Mouse (Mus musculus): ENCODE measurements at regions not wholly inside any gene's neighbourhood (a gene's known extent, or its start where the extent isn't known, plus 50 kb on each side); places are given as distances from the start of the nearest gene placed in this dataset.

- TF ChIP-seq POLR2A (IDR thresholded peaks at IDR 0.05; ENCODE audit: extremely low read depth, insufficient read depth, low read length) = no peak
- no peak for TF ChIP-seq CTCF (IDR thresholded peaks at IDR 0.05; ENCODE audit: low read depth, low read length)
Observed at GRCm38 (mm10) chr9:47063751-47064150, 65.2 kb downstream of the Gm4791 start.
